Mouse (Mus musculus) cerebellum, postnatal 14 days (tissue): ENCODE data around the gene Kctd11.
A peak's percentile ranks its signal among the peaks of the same experiment; 100 is the strongest.

Experiments
- DNase-seq, 2 experiments: peaks; one replicate each; pipeline ENCODE4 v3.0.0; 2021; ENCODE audit warnings: mixed read lengths in 2 of 2

The Kctd11 gene

DNA sequence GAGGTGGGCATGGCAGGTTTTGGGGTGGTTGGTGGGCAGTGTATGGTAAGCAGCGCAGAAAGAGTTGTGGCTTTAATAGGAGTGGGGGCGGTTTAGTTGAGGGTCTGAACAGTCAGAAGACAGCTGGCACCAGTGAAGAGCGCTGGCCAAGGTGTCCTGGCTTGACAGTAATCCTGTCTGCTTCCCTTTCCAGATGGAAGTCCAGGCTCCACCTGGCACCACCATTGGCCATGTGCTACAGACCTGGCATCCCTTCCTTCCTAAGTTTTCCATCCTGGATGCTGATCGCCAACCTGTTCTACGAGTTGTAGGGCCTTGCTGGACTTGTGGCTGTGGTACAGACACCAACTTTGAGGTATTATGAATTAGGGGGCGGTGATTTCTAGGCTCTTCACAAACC is 33.2 kb downstream of the Kctd11 start:
- DNase-seq = peak; percentile 83 to 84

DNA sequence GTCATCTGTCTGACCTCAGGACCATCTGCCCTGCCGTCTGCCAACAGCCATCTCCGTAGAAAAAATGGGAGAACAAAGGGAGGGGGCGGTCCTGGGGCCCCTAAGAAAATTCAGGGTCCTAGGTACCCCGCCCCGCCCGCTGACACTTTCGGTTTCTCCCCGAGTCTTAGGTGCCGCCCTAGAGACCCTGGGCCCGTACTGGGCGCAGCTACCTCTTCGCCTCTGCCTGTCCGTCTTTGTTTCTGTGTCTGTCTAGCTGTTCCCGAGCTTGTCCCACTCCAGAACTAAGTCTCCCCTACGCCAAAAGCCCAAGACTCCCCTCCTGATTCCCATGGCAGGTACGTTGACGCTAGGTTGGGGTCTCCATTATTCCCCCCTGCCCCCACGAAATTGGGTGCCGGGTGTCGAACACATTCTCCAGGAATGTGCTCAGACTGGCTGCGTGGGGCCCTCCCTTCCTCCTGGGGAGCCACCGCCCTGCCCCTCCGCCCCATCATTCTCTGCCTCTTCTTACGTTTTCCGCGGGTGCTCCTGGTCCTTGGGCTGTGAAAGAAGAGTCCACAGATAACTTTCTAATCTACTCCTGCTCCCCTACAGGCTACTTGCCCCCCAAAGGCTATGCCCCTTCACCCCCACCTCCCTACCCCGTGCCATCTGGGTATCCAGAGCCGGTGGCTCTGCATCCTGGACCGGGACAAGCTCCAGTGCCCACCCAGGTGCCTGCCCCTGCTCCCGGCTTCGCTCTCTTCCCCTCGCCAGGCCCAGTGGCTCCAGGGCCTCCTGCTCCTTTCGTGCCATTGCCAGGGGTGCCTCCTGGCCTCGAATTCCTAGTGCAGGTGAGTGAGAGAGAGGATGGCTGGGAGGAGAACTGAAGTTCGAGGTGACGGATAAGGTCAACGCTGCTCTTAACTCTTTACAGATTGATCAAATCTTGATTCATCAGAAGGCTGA is 34.2 kb downstream of the Kctd11 start:
- peak; percentile 45 to 48 for DNase-seq

DNA sequence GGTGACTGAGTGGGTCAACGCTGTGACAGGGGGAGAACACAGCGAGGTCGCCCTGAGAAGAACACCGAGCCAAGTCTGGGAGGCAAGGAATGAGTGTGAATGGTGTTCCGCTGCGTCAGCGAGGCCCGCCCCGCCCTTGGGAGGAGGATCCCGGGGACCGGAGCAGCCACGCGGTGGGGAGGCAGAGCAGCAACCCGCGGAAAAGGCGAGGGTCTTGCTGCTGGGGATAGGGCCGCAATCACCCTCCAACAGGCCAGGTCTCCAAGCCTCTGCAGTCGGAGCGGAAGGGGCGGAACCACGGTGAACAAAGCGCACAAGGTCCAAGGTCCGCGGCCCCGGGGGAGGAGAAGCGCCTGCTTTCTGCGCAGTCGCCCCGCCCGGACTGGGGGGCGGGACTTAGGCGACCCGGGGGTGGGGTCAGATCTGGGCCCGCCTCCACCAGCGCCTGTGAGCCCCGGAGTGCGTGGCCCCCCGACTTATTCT is 35.0 kb downstream of the Kctd11 start, which contains the start of gene Plscr3:
TSS of gene Plscr3 (plus strand) at position 179 of the 483 bp plus-strand sequence.
- peak; percentile 94 for DNase-seq

DNA sequence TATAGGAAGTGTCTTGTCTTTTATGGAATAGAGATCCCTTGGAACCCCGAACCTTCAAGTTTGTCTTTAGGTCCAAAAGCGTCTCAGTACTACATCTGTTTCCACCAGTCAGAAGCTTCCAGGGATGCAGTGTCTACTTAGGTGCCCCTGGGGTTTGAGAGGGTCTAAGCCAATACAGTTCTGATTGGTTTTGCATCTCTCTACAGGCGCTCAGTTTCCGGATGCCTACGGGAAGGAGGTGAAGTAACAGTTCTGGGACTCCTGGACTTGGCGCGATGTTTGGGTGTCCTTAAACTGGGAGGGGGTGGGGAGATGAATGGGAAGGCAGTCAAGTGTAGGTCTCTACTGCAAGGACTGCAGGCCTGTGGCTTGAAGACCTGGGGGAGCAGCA is 42.5 kb downstream of the Kctd11 start:
- DNase-seq = no peak

DNA sequence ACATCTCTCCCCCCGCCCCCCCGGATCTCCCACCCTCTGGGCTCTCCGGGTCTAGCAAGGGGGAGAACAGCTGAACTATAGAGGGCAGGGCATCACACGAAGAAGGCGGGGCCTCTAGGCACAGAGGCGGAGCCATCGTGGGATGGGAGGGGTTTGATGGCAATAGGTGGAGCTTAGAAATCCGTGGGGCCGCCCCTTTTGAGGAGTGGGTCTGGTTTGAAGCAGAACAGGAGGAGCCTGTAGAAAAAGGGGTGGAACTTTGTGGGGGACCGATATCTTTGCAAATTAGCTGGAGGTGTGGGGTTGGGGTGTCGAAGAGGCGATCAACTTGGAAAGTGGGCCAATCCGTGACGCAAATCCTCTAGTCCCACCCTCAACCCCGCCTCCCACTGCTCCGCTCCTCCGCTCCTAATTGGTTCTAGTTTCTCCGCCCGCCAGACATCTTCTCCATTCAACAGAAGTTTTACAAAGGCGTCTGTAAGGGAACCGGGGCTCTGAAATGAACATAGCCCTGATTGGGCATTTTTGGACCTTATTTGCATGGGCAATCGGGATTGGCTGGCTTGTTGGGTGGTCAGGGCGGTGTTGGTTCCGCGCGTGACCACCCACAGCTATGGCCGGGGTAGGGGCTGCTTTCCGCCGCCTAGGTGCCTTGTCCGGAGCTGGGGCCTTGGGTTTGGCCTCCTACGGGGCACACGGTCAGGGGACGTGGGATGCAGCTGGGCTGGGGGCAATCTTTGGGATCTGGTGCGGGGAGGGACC is 43.1 kb downstream of the Kctd11 start, which contains the start of gene Tmem256:
TSS of gene Tmem256 (plus strand) at position 563 of the 762 bp plus-strand sequence.
- DNase-seq = peak; percentile 97 to 98

DNA sequence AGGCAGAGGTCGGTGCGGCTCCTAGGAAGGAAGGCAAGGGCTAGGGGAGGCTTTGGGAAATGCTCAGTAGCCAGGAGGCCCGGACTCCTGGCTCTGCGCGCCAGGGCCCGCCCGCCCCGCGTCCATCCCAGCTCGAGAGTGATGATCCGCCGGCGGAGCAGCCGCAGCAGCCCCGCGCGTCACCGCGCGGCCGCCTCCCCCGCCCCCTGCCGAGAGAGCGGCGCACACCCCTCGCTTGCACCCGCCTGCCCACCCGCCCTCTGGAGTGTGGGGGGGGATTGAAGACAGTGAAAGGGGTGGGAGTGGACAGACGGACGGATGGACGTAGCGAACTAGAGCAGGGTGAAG is 43.6 kb downstream of the Kctd11 start, which contains the start of gene Nlgn2:
TSS of gene Nlgn2 (minus strand) at position 181 of the 348 bp plus-strand sequence.
- peak; percentile 91 to 93 for DNase-seq

DNA sequence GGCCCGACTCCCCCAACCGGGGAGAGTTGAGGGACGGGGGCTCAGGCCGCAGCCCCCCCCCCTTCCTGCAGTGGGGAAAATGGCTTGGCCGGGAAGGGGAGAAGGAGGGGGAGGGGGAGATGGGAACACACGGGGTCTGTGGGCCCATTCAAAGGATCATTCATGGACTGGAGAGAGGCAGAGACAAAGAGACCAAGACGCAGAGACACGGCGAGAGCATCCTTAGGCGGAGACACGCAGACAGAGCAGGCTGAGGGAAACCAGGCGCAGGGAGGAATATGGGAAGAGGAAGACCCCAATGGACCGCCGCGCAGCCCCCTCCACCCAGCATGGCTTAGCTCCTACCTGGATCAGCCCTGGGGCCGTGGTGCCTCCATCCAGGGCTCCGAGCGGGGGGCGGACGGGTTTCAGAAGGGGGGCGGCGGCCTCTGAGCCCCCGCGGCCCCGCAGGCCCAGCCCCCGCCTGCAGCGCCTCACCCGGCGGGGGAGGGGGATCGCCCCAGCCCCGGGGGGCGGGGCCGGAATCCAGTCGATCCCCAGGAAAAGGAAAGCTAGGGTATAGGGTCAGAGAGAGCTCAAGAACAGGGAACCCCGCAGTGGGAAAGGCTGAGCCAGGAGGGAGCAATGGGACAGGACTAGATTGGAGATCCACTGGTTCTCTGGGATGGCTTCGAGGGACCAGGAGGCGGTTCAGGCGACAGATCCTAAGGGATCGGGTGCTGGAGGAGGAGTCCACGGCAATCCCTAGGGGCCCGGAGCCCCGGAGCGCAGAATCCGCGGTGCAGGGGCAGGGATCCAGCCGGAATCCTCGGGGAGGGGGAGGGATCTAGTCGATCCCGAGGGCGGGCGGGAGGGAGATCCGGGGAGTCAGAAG is 44.3 kb downstream of the Kctd11 start:
- DNase-seq = peak; percentile 70 to 72

DNA sequence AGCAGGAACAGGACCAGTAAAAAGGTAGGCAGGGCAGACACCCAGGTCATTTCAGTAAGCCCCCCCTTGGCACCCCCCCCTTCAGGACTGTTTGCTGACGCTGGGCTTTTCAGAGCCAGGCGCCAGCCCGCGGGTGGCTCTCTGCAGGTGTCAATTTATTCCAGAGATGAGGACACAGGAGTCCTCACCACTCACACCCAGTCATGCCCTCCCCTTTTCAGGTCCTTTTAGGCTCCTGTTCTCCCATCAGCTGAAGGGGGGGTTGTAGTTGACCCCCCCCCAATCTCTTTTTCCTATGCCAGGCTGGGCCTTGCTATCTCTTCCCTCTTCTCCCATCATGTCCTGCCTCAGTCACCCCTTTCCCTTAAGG is 45.3 kb downstream of the Kctd11 start:
- DNase-seq = peak in 1 of 2 experiments; percentile 48

DNA sequence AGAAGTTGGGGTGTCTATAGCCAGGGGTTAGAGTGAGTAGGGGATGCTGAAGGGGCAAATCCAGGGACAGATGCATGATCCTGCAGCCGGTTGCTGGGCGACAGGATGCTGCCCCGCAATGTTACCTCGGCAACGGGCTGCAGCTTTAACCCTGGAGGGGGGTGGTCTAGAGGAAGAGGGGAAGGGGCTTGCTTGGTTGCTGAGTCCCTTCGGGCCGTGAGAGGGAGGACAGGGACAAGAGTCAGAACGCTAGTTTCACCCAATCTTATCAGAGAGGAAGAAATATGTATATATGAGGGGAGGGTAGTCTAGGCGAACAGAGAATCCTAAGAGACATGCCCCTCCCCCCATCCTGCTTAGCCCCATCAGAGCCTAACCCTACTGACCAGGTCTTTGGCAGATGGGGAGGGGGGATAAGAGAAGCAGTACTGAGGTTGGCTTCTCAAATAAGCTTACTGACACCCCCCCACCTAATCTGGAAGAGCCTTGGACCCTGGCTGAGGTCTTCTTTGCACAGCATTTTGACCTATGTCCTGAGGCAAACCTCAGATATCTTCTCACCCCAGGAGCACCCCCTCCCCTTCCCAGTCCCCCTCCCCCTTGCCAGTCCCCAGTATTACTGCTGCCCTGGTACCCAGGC is 45.8 kb downstream of the Kctd11 start:
- peak in 1 of 2 experiments; percentile 37 for DNase-seq

DNA sequence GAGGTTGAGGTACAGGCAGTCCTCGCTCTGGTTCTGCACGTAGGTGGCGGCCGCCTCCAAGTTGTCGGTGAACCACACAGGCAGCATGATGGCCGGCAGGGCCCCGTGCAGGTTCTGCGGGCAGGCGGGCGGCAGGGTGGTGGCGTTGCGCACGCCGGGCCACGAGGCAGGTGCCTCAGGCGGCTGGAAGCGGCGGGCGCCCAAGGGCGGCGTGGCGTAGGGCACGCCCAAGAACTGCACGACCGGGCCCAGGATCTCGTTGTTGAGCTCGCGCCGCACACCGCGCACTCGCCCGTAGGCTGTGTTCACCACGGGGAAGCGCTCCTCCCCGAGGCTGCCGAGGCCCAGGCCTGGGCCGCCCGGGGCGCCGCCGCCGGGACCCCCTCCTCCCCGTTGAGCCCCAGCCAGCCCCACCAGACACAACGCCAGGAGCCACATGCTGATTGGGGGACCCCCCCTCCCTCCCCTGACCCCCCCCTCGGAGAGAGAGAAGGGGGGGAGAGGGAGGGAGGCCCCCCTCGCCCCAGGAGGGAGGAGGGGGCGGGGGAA is 47.1 kb downstream of the Kctd11 start:
- peak in 1 of 2 experiments; percentile 36 for DNase-seq

DNA sequence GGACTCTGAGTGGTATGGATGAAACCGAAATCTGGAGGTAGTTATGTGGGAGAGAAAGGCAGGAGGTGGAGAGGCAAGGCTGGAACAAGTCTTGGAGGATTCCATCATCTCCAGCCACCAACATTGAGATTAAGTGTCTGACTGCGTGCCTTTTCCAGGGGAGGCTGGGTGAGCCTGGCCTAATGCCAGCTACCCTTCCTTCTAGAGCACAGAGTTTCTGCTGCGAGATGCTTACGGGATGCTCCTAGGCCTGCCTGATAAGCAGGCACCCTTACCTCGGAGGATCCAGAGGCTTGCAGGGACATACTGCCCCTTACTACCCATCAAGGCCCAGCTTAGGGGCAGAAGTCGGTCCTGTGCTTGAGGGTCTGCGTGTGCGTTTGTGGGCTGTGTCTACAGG is 47.7 kb downstream of the Kctd11 start:
- DNase-seq = peak in 1 of 2 experiments; percentile 32

DNA sequence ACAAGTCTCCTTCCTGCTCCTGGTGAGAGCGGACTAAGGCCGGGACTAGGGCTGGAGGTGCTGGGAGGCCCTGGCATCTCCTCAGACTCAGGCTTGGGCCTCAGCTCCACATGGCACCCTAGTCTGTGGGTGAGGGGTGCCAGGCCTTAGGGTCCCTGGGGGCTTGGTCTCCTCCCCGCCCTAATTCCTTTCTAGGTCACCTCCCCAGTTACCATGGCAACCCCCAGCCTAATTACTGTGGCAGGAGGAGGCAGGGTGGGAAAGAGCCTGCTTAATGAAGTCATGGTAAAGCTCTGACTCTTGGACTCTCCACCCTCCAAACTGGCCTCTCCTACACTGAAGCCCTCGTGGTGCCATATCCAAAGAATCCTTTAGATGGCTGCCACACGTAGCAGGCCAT is 52.4 kb downstream of the Kctd11 start:
- DNase-seq = peak in 1 of 2 experiments; percentile 57
